Mouse (Mus musculus) inflammation-experienced regulatory T-cells, adult 16 weeks (primary cell): ENCODE results near the gene 1810046K07Rik. TPM values are rescaled to one million over a fixed set of nuclear protein-coding genes. Genes with fewer than 3 reads are reported as not detected.

ENCODE experiments used
- polyA plus RNA-seq: library from polyadenylated mRNA; unstranded; fragments of 100-300 nt; shearing (Covaris generic); gene quantifications from one replicate; pipeline ENCODE4 v1.2.1, GENCODE M21; 2017

1810046K07Rik gene
- polyA plus RNA-seq = not detected

GRCm38 (mm10) chr9:51328731-51329130 is at the start of gene 1810046K07Rik:
Gene 1810046K07Rik, minus strand, starts transcription at chr9:51328917.

GRCm38 (mm10) chr9:51278500-51279381 is 50.0 kb downstream of the 1810046K07Rik start, which contains the start of gene Colca2:
Gene Colca2, minus strand, starts transcription at chr9:51278569.

Other genes starting within 250 kb of the 1810046K07Rik start
- not detected for gene 4833427G06Rik, start 226.8 kb downstream of the 1810046K07Rik start, polyA plus RNA-seq
- gene Gm32742, start 163.4 kb downstream of the 1810046K07Rik start, polyA plus RNA-seq = not detected
- 13.6 TPM for gene Pou2af1, start 115.2 kb downstream of the 1810046K07Rik start, polyA plus RNA-seq
- 0.38 TPM for gene Colca2, start 50.3 kb downstream of the 1810046K07Rik start, polyA plus RNA-seq